Mouse (Mus musculus): ENCODE data around the gene Fscn1.

GRCm38 (mm10) chr5:142958464-142958863, 1.7 kb upstream of the Fscn1 start:
- TF ChIP-seq POLR2A (IDR thresholded peaks at IDR 0.05; ENCODE audit: control insufficient read depth, low read depth, low read length) (no peak), CTCF (IDR thresholded peaks at IDR 0.05; ENCODE audit: control insufficient read depth, insufficient read depth, insufficient replicate concordance, low read depth, low read length) (no peak)
